Mouse (Mus musculus) spleen, postnatal 36 days (tissue): ENCODE results near the gene Rars2.

Experiments used
- DNase-seq, 2 experiments: peaks; one replicate each; pipeline ENCODE4 v3.0.0; 2022; ENCODE audit warnings: low spot score in 2 of 2, mixed read lengths in 1 of 2

Rars2 gene

DNA sequence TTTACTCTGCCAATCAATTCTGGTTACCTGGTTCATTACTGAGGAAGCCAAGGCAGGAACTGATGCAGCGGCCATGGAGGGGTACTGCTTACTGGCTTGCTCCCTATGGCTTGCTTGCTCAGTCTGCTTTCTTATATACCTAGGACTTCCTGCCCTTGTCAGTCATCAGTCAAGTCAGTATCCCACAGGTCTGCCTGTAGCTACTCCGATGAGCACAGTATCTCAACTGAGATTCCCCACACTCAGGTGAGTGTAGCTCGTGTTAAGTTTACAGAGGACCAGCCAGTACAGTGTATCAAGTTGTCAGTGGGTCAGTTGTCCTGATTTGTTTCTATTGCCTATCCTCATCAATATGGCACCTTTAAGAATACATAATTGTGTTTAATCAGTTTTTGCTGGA lies 26.0 kb downstream of the Rars2 start:
- DNase-seq = no peak

DNA sequence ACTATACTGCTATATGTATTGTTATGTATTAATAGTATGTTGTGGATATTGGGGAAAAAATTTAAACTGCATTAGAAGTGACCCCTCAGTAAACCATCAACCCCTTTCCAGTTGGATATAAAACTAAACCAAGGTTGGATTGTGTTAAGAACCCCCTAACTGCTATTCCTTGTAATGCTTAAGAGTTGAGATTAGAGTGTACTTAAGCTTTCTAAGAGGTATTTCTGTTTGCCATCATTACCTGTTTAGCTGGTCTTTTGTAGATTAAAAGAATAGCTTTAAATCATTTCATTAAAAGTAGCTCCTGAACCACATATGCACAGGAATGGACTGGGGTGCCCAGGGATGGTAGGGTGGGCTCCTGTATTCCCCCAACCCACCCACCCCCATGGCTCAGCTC lies 30.0 kb downstream of the Rars2 start:
- DNase-seq = no peak

DNA sequence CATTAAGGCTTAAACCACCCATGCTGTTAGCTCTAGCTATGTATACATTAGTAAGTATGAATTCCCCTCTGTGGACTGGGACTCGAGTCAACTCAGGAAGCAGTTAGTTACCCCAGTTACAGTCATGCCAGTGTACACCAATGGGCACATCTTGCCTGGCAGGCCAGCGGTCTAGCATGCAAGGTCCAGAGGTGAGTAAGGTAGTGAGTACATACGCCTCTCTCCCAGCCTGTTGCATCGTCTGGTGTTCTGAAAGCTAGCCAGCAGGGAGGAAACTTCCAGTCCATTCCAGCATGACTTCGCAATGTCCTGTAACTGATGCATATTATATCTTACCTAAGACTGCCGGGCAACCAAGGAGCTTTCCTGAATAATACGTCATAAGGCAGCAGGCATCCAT lies 38.4 kb downstream of the Rars2 start:
- DNase-seq = no peak

GRCm38 (mm10) chr4:34656101-34656500 lies 41.3 kb downstream of the Rars2 start:
- DNase-seq = no peak

GRCm38 (mm10) chr4:34659012-34659411 lies 44.3 kb downstream of the Rars2 start:
- no peak for DNase-seq

- DNase-seq = no peak
These were observed 46.8 kb downstream of the Rars2 start for GRCm38 (mm10) chr4:34661514-34661913.

DNA sequence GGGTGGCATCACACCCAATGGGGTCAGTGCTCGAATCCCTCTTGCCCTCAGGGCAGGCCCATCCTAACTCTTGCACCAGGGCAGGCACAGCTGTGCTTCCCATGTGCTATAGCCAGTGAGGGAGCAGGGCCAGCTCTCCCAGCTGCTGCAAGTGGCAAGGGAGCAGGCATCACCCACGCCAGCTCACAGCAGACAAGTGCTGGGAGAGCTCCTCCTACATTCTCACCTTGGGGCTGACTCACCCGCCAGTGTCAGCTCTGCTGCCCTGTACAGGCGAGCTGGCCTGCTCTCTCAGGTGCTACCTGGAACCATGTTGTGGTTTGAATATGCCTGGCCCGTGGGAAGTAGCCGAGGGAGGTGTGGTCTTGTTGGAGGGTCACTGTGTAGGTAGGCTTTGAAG lies 47.2 kb downstream of the Rars2 start:
- DNase-seq = no peak

DNA sequence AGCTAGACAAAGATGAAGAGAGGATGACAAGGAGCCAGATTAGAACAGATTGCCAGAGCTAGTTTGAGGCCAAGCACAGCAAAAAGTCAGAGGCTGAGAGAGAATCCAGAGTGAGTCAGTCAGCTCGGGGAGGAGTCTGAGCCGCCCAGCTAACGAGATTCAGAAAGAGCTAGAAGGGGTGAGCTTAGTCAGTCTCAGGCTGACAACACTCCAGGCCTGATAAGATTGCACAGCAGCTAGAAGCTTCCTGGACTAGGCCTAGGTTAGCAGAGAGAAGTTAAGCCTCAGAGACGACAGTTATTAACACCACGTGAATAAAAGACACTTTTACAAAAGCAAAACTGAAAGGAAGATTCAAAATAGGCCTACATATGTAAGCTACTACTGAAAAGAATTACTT lies 53.2 kb downstream of the Rars2 start:
- DNase-seq = no peak

- no peak for DNase-seq
These were observed 59.0 kb downstream of the Rars2 start for GRCm38 (mm10) chr4:34673721-34674120.

- no peak for DNase-seq
These were observed 65.8 kb downstream of the Rars2 start for GRCm38 (mm10) chr4:34680530-34680929.

DNA sequence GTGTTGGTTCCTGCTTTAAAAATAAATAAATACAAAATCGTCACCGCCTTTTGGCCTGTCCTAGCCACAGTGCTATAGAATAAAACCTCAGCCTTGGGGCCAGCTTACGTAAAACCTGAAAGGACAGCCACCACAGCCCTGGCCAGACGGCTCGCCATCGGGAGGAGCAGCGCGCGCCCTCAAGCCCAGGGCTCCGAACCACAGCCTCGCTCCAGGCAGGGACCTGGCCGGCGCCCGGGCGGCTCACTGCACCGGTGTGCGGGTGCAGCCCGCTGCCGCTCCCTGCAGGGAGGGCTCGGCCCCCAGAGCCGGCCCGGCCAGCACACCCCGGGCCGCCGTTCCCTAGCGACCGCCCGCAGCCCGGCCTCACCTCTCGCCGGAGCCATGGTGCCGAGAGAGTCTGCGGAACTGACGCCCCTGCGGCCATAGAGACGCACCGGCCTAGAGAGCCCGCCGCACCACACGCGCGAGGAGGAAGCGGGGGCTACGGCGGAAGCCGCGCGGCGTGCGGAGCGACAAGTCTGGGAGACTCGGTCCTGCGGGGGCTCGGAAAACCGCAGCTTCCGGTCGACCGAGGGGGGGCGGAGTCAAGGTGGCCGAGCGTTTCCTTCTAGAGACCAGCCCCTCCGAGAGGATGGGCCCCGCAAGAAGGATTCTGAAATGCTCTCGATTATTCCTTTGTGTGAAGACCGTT lies 72.3 kb downstream of the Rars2 start, which contains the start of gene Slc35a1:
Gene Slc35a1, minus strand, starts transcription at position 565 of the 694 bp plus-strand sequence.
- DNase-seq = peak; percentile 93 to 94

DNA sequence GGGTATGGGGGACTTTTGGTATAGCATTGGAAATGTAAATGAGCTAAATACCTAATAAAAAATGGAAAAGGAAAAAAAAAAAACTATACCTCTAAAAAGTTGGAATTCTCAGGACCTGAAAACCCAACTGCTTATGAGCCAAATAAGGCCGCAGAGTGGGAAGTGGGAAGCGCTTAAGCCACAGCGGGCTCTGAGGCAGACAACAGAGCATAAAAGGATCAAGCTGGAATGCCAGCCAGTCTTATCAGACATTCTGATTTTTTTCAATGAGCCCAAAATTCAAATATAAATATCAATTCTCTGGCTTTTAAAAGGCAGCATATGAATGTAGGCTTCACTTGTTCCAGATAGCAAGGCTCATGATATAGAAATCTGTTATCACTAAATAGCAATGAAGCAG lies 73.3 kb downstream of the Rars2 start:
- no peak for DNase-seq

GRCm38 (mm10) chr4:34701528-34701927 lies 86.8 kb downstream of the Rars2 start:
- DNase-seq = peak; percentile 27 to 35

DNA sequence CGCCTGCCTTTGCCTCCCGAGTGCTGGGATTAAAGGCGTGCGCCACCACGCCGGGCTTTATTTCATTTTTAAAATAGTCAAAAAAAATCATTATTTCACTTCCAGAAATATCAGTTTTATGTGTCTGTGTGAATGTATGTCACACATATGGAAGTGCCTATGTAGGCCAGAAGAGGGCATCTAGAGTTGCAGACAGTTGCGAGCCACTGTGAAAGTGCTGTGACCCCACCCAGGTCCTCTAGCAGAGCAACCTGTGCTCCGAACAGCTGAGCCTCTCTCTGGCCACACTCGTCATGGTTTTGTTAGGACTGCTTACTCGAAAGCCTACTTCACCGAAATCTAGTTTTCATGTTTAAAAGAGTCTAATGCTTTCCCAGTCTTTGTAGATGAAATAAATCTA lies 87.5 kb downstream of the Rars2 start:
- DNase-seq = no peak

GRCm38 (mm10) chr4:34703029-34703428 lies 88.3 kb downstream of the Rars2 start:
- DNase-seq = no peak

DNA sequence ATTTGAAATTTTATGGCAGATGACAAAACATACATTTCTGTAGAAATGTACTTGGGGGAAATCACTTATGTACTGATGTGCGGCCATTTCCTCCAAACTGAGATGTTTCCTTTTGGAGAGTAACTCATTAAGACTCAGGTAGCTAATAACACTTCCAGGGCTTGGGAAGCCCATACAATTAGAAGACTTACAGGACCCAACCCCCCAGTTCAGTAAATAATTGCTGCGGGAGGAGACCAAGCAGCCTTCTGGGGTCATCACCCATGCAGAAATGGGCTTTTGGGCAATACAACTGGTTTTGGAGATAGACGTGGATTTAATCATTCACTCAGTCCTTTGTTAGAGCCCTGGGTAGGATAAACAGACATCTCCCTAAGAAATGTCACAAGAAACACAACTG lies 92.5 kb downstream of the Rars2 start:
- DNase-seq = no peak

GRCm38 (mm10) chr4:34708127-34708526 lies 93.4 kb downstream of the Rars2 start:
- DNase-seq = no peak
